Mouse (Mus musculus) megakaryocyte-erythroid progenitor cell, adult 5-6 weeks (primary cell): ENCODE results near the gene Ncoa1. TPM values are rescaled to one million over a fixed set of nuclear protein-coding genes. Genes with fewer than 3 reads are reported as not detected.

Source experiments
- total RNA-seq, 2 experiments: library from RNA; stranded (forward) in 1 of 2; stranded (reverse) in 1 of 2; fragments of 200-1000, 215-1000 nt in 1 of 2; fragments of >200 nt in 1 of 2; fragmentation: Nextera tagmentation in 1 of 2; gene quantifications; 2 replicates each; pipeline ENCODE4 v1.2.3; 2014 to 2017

Gene Ncoa1
- total RNA-seq, 2 experiments from 2014 or later: 11.2 to 11.9 TPM

Other genes with a start within 250 kb of the Ncoa1 start
- 2.1 and 3.9 TPM in 2 replicates for gene Ptrhd1, start 243.2 kb downstream of the Ncoa1 start, total RNA-seq (2014; fragmentation: Nextera tagmentation)
- gene Ptrhd1, start 243.2 kb downstream of the Ncoa1 start, total RNA-seq (2017): 2.7 and 3.5 TPM in 2 replicates
- 35.5 and 46.3 TPM in 2 replicates for gene Cenpo, start 242.9 kb downstream of the Ncoa1 start, total RNA-seq (2014; fragmentation: Nextera tagmentation)
- gene Cenpo, start 242.9 kb downstream of the Ncoa1 start, total RNA-seq (2017): 42.7 and 49.9 TPM in 2 replicates
- gene Itsn2, start 115.5 kb upstream of the Ncoa1 start, total RNA-seq (2014; fragmentation: Nextera tagmentation): 65.8 and 82.0 TPM in 2 replicates
- 114 and 144 TPM in 2 replicates for gene Itsn2, start 115.5 kb upstream of the Ncoa1 start, total RNA-seq (2017)
- gene Gm3625, start 115.7 kb upstream of the Ncoa1 start, total RNA-seq (2014; fragmentation: Nextera tagmentation): not detected in 2 replicates
- gene Gm3625, start 115.7 kb upstream of the Ncoa1 start, total RNA-seq (2017): not detected in 2 replicates